Mouse (Mus musculus) megakaryocyte, embryonic 14.5 days (primary cell): ENCODE results near the gene Fra10ac1. TPM values are rescaled to one million over a fixed set of nuclear protein-coding genes. Genes with fewer than 3 reads are reported as not detected.

Experiments used
- H3K27me3 ChIP-seq: replicated peaks from 2 replicates; pipeline ENCODE3; 2012; ENCODE audit warnings: inconsistent platforms
- H3K36me3 ChIP-seq: replicated peaks from 2 replicates; pipeline ENCODE3; 2012; ENCODE audit warnings: low read length, inconsistent platforms, mixed read lengths
- H3K4me1 ChIP-seq: 2 replicates; pipeline ENCODE4 v1.6.1; 2012; ENCODE audit warnings: inconsistent platforms
- H3K4me3 ChIP-seq: replicated peaks from 2 replicates; pipeline ENCODE3; 2012; ENCODE audit warnings: moderate library complexity, mild to moderate bottlenecking, inconsistent platforms
- H3K9me3 ChIP-seq: 2 replicates; pipeline ENCODE4 v1.6.1; 2012; ENCODE audit warnings: inconsistent platforms
- FLI1 ChIP-seq: IDR thresholded peaks from 2 replicates; pipeline ENCODE4 v1.6.1; 2012; ENCODE audit warnings: low read length, inconsistent platforms, mixed read lengths
- GATA1 ChIP-seq: IDR thresholded peaks from 3 replicates; pipeline ENCODE4 v1.6.1; 2012; ENCODE audit warnings: mixed read lengths, low read length, inconsistent platforms, borderline replicate concordance
- polyA plus RNA-seq: library from polyadenylated mRNA; stranded (reverse); fragments of >175 nt; gene quantifications from 2 replicates; pipeline ENCODE4 v1.2.3, GENCODE M21; 2012; ENCODE audit warnings: low replicate concordance; ENCODE audit not compliant: insufficient read depth

The Fra10ac1 gene
- polyA plus RNA-seq, 1 experiment, result 7.1 TPM

DNA sequence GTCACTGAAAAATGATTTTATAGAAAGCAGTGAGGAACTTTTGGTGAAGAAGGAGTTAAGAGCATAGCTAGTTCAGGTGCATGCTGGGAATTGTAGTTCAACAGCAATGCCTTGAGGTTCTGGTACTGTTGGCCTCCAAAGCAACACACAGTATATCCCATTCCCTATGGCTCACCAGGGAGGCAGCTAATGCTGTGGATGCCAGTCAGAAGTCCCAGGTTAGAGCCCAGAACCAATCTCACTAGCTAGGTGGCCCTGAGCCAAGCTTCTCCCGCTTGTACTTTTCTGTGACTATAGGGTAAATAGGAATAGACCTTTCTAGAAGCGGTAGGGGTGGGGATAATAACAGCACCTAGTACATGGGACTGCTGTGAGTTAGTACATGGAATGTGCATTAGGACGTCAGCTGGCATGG lies 34.7 kb upstream of the Fra10ac1 start:
- H3K4me1 ChIP-seq, result no peaks in the 10 kb centered on the region; the same call in 1 of the 2 replicates
- peaks cover 24% of the 10 kb centered on the region for H3K27me3 ChIP-seq
- no peaks in the 10 kb centered on the region for H3K9me3 ChIP-seq
- H3K36me3 ChIP-seq, result no peaks in the 10 kb centered on the region
- TF ChIP-seq GATA1 (no peak), FLI1 (no peak)
- H3K4me3 ChIP-seq, result no peak overlapping the region

- Histone ChIP-seq H3K4me3 (no peak overlapping the region), H3K4me1 (no peaks in the 10 kb centered on the region), H3K27me3 (peaks cover 9% of the 10 kb centered on the region), H3K36me3 (no peaks in the 10 kb centered on the region), H3K9me3 (no peaks in the 10 kb centered on the region)
- TF ChIP-seq GATA1, result no peak
- TF ChIP-seq FLI1, result no peak
Observed at GRCm38 (mm10) chr19:38253796-38254195, 29.8 kb upstream of the Fra10ac1 start.

DNA sequence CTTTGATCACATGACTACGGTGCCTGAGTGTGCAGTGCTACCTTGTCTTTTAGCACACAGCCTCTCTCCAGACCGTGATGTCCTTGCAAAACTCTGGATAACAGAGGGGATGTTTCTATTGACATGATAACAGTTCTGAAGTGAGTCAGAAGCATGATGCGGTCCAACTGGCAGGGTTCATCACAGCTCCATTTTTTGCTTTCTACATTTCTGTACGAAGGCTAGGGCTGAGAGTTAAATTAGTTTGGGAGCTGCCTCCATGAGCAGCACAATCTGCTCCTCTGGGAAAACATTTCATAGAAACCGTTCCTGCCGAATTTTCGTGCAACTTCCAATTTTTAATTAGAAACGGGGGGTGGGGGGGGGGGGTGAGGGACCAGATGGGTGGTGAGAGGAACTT lies 25.7 kb upstream of the Fra10ac1 start:
- no peaks in the 10 kb centered on the region for H3K9me3 ChIP-seq
- H3K4me1 ChIP-seq, result peaks cover 4% of the 10 kb centered on the region
- TF ChIP-seq FLI1 (no peak), GATA1 (no peak)
- no peaks in the 10 kb centered on the region for H3K36me3 ChIP-seq
- peaks cover 9% of the 10 kb centered on the region for H3K27me3 ChIP-seq
- no peak overlapping the region for H3K4me3 ChIP-seq

DNA sequence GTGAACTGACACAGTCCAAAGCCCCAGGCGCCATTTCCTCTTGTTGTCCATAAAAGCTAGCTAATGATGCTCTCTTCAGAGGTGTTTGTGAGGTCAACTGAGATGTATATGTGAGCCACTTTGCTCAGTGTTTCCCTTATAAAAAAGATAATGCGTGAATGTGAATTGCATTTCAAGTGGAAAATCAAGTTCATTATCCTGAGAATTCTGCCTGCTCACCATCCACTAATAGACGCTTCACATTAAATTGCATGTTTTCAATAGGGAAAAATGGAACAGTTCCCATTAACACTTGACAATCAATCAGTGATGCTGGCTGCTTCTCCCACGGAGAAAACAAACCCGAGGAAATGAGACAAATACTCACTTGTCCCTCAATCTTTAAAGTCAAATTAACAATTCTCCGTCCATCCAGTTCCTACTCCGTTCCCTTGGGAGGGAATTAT lies 22.2 kb upstream of the Fra10ac1 start:
- Histone ChIP-seq H3K9me3 (no peaks in the 10 kb centered on the region), H3K36me3 (no peaks in the 10 kb centered on the region), H3K4me3 (no peak overlapping the region), H3K4me1 (peaks cover 4% of the 10 kb centered on the region), H3K27me3 (peaks cover 5% of the 10 kb centered on the region)
- no peak for TF ChIP-seq FLI1
- TF ChIP-seq GATA1, result no peak

- Histone ChIP-seq H3K4me3 (peak overlapping the region; percentile 62), H3K27me3 (peaks cover 2% of the 10 kb centered on the region), H3K4me1 (peaks cover 4% of the 10 kb centered on the region), H3K36me3 (no peaks in the 10 kb centered on the region), H3K9me3 (no peaks in the 10 kb centered on the region)
- TF ChIP-seq GATA1 (no peak), FLI1 (no peak)
Observed at GRCm38 (mm10) chr19:38245361-38246176, 21.6 kb upstream of the Fra10ac1 start.

GRCm38 (mm10) chr19:38244748-38245147 lies 20.8 kb upstream of the Fra10ac1 start:
- H3K36me3 ChIP-seq, result no peaks in the 10 kb centered on the region
- no peaks in the 10 kb centered on the region for H3K9me3 ChIP-seq
- TF ChIP-seq GATA1 (no peak), FLI1 (no peak)
- H3K27me3 ChIP-seq, result peaks cover 4% of the 10 kb centered on the region
- H3K4me1 ChIP-seq, result peaks cover 4% of the 10 kb centered on the region
- H3K4me3 ChIP-seq, result no peak overlapping the region

GRCm38 (mm10) chr19:38242314-38242852 lies 18.4 kb upstream of the Fra10ac1 start:
- Histone ChIP-seq H3K9me3 (no peaks in the 10 kb centered on the region), H3K4me1 (peaks cover 16% of the 10 kb centered on the region), H3K36me3 (no peaks in the 10 kb centered on the region), H3K27me3 (peaks cover 5% of the 10 kb centered on the region), H3K4me3 (no peak overlapping the region)
- TF ChIP-seq FLI1 (no peak), GATA1 (no peak)

GRCm38 (mm10) chr19:38238213-38238951 lies 14.4 kb upstream of the Fra10ac1 start:
- no peak overlapping the region for H3K4me3 ChIP-seq
- peaks cover 6% of the 10 kb centered on the region for H3K27me3 ChIP-seq
- no peaks in the 10 kb centered on the region for H3K36me3 ChIP-seq
- TF ChIP-seq GATA1, result no peak
- no peak for TF ChIP-seq FLI1
- peaks cover 15% of the 10 kb centered on the region for H3K4me1 ChIP-seq
- H3K9me3 ChIP-seq, result no peaks in the 10 kb centered on the region

GRCm38 (mm10) chr19:38237834-38238212 lies 13.9 kb upstream of the Fra10ac1 start:
- Histone ChIP-seq H3K36me3 (no peaks in the 10 kb centered on the region), H3K4me1 (peaks cover 15% of the 10 kb centered on the region), H3K27me3 (peaks cover 6% of the 10 kb centered on the region), H3K9me3 (no peaks in the 10 kb centered on the region), H3K4me3 (peak overlapping the region; percentile 44)
- TF ChIP-seq FLI1, result no peak
- no peak for TF ChIP-seq GATA1

DNA sequence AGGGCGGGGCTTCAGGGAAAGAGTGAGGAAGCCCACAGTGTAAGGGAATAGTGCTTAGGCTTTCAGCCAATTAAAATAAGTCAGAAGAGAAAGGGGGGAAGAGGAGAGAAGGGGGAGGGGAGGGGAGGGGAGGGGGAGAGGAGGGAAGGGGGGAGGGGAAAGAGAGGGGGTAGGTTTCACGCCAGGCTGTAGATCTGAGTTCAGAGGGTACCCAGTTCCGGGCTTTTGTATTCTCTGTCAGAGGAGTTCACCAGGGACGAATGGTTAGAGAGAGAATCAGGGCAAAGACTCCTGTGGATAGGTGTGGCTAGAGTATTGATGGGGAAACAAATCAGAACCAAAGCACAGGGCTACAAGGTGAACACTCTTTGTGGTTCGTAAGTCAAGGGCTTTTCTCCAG lies 12.6 kb upstream of the Fra10ac1 start:
- H3K27me3 ChIP-seq, result peaks cover 10% of the 10 kb centered on the region
- H3K36me3 ChIP-seq, result no peaks in the 10 kb centered on the region
- H3K4me1 ChIP-seq, result peaks cover 15% of the 10 kb centered on the region
- H3K4me3 ChIP-seq, result no peak overlapping the region
- no peaks in the 10 kb centered on the region for H3K9me3 ChIP-seq
- no peak for TF ChIP-seq GATA1
- no peak for TF ChIP-seq FLI1
